Mouse (Mus musculus) CD8-positive naive resting alpha-beta T cell, adult 2 months (primary cell): ENCODE data around the gene Slc41a3.

Experiments used
- DNase-seq, 2 experiments: peaks; one replicate each; pipeline ENCODE4 v3.0.0; 2022; ENCODE audit warnings: low read depth in 2 of 2, low spot score in 2 of 2

Gene Slc41a3

DNA sequence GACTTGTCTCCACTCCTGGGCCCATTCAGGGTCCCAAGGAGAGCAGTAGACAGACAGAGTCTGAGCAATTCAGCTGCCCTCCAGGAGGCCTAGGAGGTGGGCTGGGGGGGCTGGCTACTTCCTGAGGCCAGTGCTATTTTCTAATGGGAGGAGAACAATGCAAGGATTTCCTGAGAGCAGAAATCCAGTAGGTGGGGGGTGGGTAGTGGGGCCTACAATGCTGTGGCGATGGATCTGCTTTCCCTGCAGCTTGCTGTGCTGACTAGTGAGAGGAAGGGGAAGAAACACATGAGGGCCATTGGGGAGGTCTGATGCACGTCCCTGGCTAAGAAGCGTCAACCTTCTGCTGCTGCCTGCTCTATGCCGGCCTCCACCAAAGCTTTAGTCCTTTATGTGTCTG is 74.2 kb downstream of the Slc41a3 start:
- no peak for DNase-seq

DNA sequence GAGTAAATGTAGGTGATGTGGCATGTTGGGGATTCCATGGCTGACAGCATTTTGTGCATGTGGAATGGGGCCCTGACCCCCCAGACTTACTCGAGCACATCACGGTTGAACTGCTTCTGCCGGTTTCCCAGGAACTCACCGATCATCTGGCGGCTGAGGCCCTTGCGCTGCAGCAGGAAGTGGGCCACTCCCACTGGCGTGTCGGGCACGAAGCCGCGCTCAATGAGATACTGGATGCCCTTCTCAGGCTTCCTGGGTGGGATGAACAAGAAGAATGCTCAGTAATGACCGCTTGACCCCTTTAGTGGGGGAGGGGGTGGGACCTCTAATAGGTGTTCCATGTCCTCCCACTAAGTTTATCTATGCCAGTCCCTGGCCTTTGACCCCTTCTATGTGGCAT is 75.9 kb downstream of the Slc41a3 start:
- no peak for DNase-seq

DNA sequence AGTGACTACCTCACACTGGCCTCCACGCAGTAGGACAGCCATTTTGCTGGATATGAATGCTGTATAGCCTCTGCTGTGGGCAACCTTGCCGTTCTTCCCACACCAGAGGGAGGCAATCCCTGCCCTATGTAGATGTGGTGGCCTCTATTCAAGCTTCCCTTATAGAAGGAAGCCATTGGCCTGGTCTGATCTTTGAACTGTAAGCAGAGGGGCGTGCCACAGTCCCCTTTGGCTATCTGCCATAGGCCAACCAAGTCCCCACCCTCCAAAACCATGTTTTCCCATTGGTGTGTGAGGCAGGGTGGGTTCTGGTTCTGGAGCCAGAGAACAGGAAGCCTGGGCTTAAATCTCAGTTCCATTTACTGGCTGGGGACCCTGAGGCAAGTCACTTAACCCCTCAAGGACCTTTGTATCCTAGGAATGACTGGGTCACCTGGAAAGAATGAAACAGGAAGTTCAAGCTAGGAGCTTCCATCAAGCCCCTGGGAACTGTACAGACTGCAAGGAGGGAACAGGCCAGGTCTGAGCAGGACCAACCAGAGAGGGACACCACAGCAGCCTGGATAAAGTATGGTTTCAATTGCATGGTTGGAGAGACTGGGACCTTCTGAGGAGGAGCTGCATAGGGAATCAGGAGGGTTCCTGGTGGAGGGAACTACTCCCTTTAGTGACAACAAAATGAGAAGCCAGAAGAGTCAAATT is 79.5 kb downstream of the Slc41a3 start:
- no peak for DNase-seq

DNA sequence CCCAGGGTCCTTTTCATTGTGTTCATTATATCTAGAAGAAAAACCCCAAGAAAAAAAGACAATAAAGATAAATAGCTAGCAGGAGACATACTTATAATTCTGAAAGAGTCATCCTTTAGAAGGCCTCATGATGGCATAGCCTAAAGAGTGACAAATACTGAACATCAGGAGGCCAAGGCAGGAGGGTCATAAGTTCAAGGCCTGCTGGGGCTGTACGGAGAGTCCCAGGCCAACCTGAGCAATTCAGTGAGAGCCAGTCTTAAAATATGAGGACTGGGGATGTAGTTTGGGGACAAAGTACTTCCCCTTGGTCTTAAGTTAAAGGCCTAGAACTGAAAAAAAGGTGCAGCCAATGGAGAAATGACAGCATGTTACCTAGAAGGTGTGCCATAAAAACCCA is 82.3 kb downstream of the Slc41a3 start:
- no peak for DNase-seq

DNA sequence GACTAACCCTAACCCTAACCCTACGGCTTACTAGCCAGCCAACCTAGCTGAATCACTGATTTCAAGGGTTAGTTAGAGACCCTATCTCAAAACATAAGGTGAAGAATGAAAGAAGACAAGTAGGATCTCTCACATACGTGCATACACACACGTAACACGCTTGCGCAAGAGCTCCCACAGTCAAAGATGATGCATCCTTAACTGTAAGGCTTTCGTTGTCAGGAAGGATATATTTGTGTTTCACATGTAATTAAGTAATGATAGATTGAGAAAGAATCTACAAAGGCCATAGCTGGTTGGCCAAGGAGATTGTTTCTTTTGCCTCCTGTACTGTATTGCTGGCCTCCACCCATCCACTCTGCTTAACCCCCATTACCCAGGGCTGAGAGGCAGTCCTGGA is 83.5 kb downstream of the Slc41a3 start:
- DNase-seq = no peak

DNA sequence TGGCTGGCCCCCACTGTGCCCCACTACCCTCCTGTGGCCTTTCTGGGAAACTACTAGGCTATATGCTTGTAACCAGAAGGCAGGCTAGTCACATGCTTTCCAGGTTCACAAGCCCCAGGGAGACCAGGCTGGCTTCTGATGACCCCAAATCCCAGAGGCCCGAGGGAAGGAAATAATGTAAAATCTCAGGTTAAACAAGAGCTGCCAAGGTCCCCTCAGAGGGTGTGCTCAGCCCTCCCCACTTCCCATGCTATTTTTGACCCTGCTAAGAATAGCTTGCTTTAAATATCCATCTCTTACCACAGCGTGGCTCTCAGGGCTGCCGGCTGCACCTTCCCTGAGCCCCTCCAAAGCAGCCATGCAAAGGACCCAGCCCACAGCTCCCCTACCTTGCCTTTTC is 84.2 kb downstream of the Slc41a3 start:
- DNase-seq = no peak

DNA sequence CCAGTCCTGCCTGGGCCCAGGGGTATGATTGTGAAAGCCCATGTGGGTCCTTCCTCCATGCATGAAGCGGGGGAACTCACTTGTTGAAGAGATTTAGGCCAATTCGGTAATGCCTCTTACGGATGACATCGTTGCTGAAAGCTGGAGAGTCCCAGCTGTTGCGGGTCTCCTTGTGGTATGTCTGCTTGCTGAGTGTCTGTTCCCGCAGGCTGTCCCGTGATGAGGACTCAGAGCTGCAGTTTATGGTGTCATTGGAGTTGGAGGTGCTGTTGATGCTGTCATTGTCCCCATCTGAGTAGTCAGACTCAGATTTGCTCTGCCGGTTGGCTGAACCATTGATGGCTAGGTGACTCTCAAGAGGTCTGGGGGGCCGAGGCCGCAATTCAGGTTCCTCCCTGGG is 85.0 kb downstream of the Slc41a3 start:
- no peak for DNase-seq

DNA sequence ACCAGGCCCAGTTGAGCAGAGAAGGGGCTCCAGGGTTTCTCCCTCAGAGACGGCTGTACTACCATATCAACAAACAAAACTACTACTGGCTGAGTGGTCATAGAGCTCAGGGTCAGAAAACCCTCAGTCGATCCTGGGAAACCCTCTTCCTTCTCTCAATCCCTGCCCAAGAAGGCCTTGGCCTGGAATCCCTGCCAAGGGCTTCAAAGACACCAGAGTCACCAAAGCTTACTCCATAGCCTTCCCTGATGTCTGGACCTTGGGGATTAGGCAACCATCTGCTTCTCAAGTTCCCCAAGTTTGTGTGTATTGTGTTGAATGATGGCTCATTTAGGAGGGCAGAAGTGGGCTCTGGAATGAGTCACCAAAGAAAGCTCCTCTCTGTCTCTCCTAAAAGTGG is 87.4 kb downstream of the Slc41a3 start:
- no peak for DNase-seq

DNA sequence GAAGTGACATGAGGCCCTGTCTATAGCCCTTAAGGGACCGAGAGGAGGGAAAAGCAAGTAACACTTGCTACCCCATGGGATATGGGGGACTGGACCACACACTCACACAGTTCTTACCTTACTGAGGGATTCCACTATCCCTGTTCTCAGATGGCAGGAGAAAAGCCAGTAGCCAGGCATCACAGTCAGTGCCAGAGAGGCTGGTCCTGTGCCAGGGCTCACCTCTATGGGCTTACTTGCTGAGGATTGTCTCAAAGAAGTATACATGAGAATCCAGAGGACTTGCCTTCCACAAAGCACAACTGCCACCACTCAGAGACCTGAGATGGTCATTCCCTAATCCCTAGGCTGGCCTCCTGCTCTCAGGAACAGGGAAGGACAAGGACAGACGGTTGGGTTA is 87.9 kb downstream of the Slc41a3 start:
- DNase-seq = no peak

DNA sequence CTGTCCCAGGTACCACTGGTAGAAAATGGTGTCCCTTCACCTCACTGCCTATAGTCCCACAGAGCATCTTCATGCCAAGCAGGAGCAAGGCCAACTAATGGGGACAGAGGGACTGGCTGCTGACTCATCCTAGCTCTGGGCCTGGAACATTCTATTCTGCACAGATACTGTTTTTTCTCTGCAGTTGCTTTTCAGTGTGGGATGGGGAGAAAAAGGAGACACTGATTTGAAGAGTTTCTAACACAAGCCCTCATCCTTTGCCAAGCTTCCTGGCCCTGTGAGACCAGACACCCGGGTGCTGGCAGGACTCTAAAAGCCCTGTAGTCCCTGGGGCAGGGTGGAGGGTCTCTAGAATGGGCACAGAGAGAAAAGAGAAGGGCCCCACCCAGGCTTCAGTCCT is 91.2 kb downstream of the Slc41a3 start:
- no peak for DNase-seq
